Mouse (Mus musculus): ENCODE data around the gene Aqp1. TPM values are rescaled to one million over a fixed set of nuclear protein-coding genes. Genes with fewer than 3 reads are reported as not detected.

The Aqp1 gene
- polyA plus RNA-seq, 1 experiment from 2014 or later, result 711 TPM

DNA sequence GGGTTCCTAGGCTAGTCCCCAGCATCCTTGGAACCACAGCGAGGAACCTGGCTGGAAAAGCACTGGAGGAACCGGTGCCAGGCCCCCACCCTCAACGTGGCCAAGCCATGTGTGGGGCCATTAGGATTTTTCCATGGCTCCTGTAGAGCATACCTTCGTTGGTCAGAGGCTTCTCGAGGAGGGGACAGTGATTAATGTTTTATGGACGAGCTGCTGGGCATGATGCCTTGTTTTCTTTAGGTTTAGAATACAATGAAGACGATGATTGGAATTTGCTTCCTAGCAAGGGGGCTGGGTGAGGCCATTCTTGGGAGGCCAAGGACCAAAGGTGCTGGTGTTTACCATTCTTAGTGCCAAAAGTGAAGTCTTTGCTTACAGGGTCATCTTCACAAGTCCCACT lies 15.5 kb downstream of the Aqp1 start:
- H3K9me3 ChIP-seq (ENCODE audit: low read length), result no peaks in the 10 kb centered on the region
- no peak overlapping the region for H3K27ac ChIP-seq (ENCODE audit: low read length)
- no peak overlapping the region for H3K9ac ChIP-seq (replicated peaks; ENCODE audit: low read depth)
- no peak overlapping the region for H3K4me3 ChIP-seq (ENCODE audit: low read depth, low read length)
- ATAC-seq (no peak), DNase-seq (ENCODE audit: low spot score) (no peak)
- peaks cover under 1% of the 10 kb centered on the region; the same call in 1 of the 2 replicates for H3K36me3 ChIP-seq (ENCODE audit: insufficient read depth, low read length)
- peaks cover 13% of the 10 kb centered on the region for H3K4me1 ChIP-seq (ENCODE audit: insufficient read depth, low read depth, low read length)
- TF ChIP-seq CTCF (IDR thresholded peaks at IDR 0.05) (no peak), EP300 (IDR thresholded peaks at IDR 0.05) (no peak)
- no peaks in the 10 kb centered on the region for H3K27me3 ChIP-seq (replicated peaks; ENCODE audit: insufficient read depth, low read length)
- 50% methylated on average over 7 of the region's 7 CpGs for WGBS
- no peak overlapping the region for H3K4me2 ChIP-seq (replicated peaks; ENCODE audit: low read depth, low read length)

DNA sequence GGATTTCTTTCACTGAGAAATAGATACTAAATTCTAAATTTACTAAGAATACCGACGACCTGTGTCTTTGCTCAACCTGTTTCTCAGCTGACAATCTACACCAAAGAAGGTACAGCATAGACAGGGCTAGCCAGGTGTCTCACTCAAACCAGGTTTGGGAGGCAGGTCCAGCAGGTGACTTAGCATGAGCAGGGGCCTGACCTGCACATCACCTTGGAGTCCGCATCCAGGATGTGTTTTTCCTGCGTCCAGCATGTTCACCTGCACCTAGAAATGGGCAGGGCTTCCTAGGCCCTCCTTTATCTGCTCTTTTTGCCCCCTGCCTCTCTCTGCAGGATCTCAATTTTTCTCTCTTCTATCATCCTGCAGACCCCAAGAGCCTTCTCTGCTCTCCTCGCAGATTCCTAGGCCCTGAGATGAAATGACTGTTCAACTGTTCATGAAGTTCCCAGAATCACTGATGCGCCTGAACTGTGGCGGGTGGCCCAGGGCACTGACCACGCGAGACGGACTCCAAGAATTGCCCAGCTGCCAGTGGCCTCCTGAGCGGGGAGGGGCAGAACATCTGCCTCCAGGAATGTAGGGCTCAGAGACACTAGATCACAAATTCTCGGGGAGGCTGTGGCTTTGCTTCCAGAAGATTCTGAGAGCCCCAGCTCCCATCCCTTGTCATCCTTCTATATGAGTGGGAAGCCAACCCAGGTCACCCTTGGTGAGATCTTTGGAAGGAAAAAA lies 17.6 kb downstream of the Aqp1 start:
- Histone ChIP-seq H3K9ac (replicated peaks; ENCODE audit: low read depth) (no peak overlapping the region), H3K27me3 (replicated peaks; ENCODE audit: insufficient read depth, low read length) (no peaks in the 10 kb centered on the region), H3K27ac (ENCODE audit: low read length) (no peak overlapping the region), H3K4me1 (ENCODE audit: insufficient read depth, low read depth, low read length) (peaks cover 26% of the 10 kb centered on the region), H3K4me3 (ENCODE audit: low read depth, low read length) (no peak overlapping the region), H3K36me3 (ENCODE audit: insufficient read depth, low read length) (no peaks in the 10 kb centered on the region), H3K9me3 (ENCODE audit: low read length) (no peaks in the 10 kb centered on the region), H3K4me2 (replicated peaks; ENCODE audit: low read depth, low read length) (no peak overlapping the region)
- no peak for TF ChIP-seq CTCF (IDR thresholded peaks at IDR 0.05)
- TF ChIP-seq EP300 (IDR thresholded peaks at IDR 0.05), result no peak
- 86% methylated on average over 12 of the region's 12 CpGs for WGBS
- no peak for DNase-seq (ENCODE audit: low spot score)
- ATAC-seq, result no peak

DNA sequence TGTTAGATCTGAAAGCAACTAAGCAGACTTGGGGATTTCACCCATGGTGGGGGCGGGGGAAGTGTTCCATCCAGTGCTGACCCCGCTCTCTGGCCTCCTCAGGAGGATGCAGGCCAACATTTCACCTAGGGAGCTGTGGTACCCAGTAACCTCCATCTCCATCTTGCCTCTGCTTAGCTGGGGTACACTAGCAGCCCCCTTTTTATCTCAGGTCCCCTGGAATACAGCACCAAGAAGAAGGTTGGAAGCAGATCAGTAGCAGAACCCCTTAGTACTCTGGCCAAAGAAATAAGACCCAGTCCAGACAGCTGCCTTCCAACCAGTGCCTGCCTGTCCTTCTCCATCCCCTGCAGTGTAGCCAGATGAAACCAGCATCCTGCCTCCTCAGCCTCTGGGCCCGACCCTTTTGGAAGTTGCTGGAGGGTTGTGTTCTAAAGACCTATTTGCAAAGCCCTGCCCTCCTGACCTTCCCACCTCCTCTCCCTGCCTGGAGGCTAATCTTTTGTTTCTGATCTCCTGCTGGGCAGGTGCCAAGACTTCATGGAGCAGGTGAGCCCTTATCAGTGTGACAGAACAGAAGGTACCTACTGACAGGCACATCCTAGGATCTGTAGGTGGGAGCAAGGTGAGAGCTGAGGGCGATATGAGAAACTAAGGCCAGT lies 18.4 kb downstream of the Aqp1 start:
- no peaks in the 10 kb centered on the region for H3K27me3 ChIP-seq (replicated peaks; ENCODE audit: insufficient read depth, low read length)
- ATAC-seq (no peak), DNase-seq (ENCODE audit: low spot score) (no peak)
- H3K36me3 ChIP-seq (ENCODE audit: insufficient read depth, low read length), result no peaks in the 10 kb centered on the region
- 76% methylated on average over 4 of the region's 4 CpGs for WGBS
- H3K4me2 ChIP-seq (replicated peaks; ENCODE audit: low read depth, low read length), result no peak overlapping the region
- no peak overlapping the region for H3K9ac ChIP-seq (replicated peaks; ENCODE audit: low read depth)
- H3K4me3 ChIP-seq (ENCODE audit: low read depth, low read length), result no peak overlapping the region
- no peaks in the 10 kb centered on the region for H3K9me3 ChIP-seq (ENCODE audit: low read length)
- peaks cover 26% of the 10 kb centered on the region for H3K4me1 ChIP-seq (ENCODE audit: insufficient read depth, low read depth, low read length)
- TF ChIP-seq CTCF (IDR thresholded peaks at IDR 0.05) (no peak), EP300 (IDR thresholded peaks at IDR 0.05) (no peak)
- H3K27ac ChIP-seq (ENCODE audit: low read length), result no peak overlapping the region

DNA sequence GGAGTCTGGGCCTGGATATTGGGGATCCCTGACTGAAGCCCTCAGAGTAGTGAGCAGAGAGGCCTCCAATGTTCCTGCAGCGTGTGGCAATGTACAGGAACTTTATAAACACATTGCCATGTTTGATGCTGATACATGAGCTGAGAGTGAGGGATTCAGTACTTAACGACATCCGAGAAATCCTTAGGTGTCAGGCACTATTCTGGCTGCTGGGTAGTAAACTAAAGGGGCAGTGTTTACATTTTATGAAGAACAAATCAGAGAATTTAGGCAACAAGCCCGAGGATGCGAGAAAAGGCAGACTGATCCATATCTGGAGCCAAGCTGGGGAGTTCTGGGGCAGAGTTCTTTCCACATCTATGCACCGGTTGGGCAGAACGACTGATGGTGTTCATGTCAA lies 19.3 kb downstream of the Aqp1 start:
- Histone ChIP-seq H3K27me3 (replicated peaks; ENCODE audit: insufficient read depth, low read length) (no peaks in the 10 kb centered on the region), H3K4me1 (ENCODE audit: insufficient read depth, low read depth, low read length) (peaks cover 26% of the 10 kb centered on the region), H3K4me2 (replicated peaks; ENCODE audit: low read depth, low read length) (no peak overlapping the region), H3K27ac (ENCODE audit: low read length) (no peak overlapping the region), H3K36me3 (ENCODE audit: insufficient read depth, low read length) (no peaks in the 10 kb centered on the region), H3K9ac (replicated peaks; ENCODE audit: low read depth) (no peak overlapping the region), H3K4me3 (ENCODE audit: low read depth, low read length) (no peak overlapping the region), H3K9me3 (ENCODE audit: low read length) (no peaks in the 10 kb centered on the region)
- TF ChIP-seq CTCF (IDR thresholded peaks at IDR 0.05), result no peak
- no peak; the same call in 1 of the 2 replicates for TF ChIP-seq EP300 (IDR thresholded peaks at IDR 0.05)
- 37% methylated on average over 7 of the region's 7 CpGs for WGBS
- ATAC-seq, result peak; percentile 37
- DNase-seq (ENCODE audit: low spot score), result peak; percentile 53

DNA sequence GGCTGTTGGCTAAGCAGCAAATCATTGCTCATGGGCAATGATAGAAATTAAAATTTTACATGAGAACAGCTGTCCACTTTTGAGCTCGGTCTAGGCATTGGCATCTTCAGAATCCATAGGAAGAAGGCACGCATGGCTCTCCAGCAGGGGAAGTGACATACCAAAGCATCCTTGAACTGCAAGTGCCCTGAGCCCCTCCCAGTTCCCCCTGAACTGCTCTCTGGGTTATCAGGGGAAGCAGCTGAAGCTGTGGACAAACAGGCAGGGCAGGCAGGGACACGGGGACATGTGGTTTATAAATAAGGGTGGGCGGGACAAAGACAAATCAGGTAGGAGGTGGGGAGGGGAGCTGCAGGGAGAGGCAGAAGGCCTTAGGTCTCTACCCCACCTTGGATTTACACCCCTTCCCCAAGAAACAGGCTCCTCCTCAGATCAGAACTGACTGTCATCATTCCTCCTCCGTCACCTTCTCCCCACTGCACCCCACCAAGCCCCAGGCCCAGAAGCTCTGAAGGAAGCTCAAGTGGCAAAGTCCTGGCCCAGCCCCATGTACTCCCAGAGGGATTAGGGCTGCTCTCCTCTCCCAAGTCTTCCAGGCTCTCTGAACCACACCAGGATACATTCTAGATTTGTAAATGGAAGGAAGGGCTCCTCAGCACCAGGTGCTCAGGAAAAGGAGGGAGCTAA lies 19.9 kb downstream of the Aqp1 start:
- ATAC-seq, result peak; percentile 66
- DNase-seq (ENCODE audit: low spot score), result peak; percentile 60
- 16% methylated on average over 5 of the region's 5 CpGs for WGBS

DNA sequence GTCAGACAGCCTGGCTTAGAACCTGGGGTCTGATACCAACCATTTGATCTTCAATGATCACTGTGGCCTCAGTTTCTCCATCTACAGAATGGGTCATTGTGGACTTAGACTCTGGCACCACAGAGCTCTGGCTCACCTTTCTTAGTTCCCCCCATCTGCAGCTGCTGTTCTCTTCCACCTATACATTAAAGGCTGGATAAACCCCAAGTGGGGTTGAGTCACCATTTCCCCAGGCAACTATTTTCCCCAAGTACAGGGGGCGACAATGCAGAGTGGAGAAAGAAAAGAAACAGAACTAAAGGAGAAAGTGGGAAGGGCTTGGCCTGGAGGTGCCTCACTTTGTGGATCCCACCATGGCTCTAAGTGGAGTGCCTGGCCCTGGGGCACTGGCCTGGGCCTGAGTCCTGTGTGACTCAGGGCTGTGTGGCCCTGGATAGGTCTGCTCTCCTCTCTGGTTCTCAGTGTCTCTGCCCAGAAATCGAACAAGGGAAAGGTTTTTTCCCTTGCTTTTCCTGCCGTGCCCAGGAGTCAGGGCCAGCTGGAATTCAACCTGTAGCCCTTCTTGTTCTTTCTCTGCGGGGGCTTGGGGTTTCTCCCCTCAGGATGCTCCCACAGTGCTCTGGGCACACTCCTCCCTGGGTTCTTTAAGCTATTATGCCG lies 20.9 kb downstream of the Aqp1 start:
- WGBS, result 50% methylated on average over 5 of the region's 5 CpGs
- H3K27me3 ChIP-seq (replicated peaks; ENCODE audit: insufficient read depth, low read length), result no peaks in the 10 kb centered on the region
- no peak overlapping the region for H3K27ac ChIP-seq (ENCODE audit: low read length)

More for the DNA sequence above, 19.9 kb downstream of the Aqp1 start:
- no peak overlapping the region for H3K4me2 ChIP-seq (replicated peaks; ENCODE audit: low read depth, low read length)
- peaks cover 26% of the 10 kb centered on the region for H3K4me1 ChIP-seq (ENCODE audit: insufficient read depth, low read depth, low read length)
- peak; percentile 81; the same call in 1 of the 2 replicates for TF ChIP-seq EP300 (IDR thresholded peaks at IDR 0.05)
- TF ChIP-seq CTCF (IDR thresholded peaks at IDR 0.05), result no peak; the same call in 1 of the 2 replicates
- H3K27ac ChIP-seq (ENCODE audit: low read length), result 0 out of 2 replicates have a peak overlapping the region, but pooled peaks have one; percentile 43
- no peaks in the 10 kb centered on the region for H3K36me3 ChIP-seq (ENCODE audit: insufficient read depth, low read length)
- H3K27me3 ChIP-seq (replicated peaks; ENCODE audit: insufficient read depth, low read length), result no peaks in the 10 kb centered on the region
- H3K9me3 ChIP-seq (ENCODE audit: low read length), result no peaks in the 10 kb centered on the region
- no peak overlapping the region for H3K4me3 ChIP-seq (ENCODE audit: low read depth, low read length)
- H3K9ac ChIP-seq (replicated peaks; ENCODE audit: low read depth), result no peak overlapping the region

More for the DNA sequence above, 20.9 kb downstream of the Aqp1 start:
- Histone ChIP-seq H3K36me3 (ENCODE audit: insufficient read depth, low read length) (no peaks in the 10 kb centered on the region), H3K4me2 (replicated peaks; ENCODE audit: low read depth, low read length) (no peak overlapping the region), H3K9me3 (ENCODE audit: low read length) (no peaks in the 10 kb centered on the region), H3K4me3 (ENCODE audit: low read depth, low read length) (no peak overlapping the region), H3K9ac (replicated peaks; ENCODE audit: low read depth) (no peak overlapping the region), H3K4me1 (ENCODE audit: insufficient read depth, low read depth, low read length) (peaks cover 26% of the 10 kb centered on the region)
- ATAC-seq (no peak), DNase-seq (ENCODE audit: low spot score) (no peak)
- TF ChIP-seq CTCF (IDR thresholded peaks at IDR 0.05), result 0 out of 2 replicates have a peak, but pooled peaks have one; percentile 6
- no peak for TF ChIP-seq EP300 (IDR thresholded peaks at IDR 0.05)

Measured in lung, postnatal 0 days (tissue).